Mouse (Mus musculus) erythroblast, embryonic 14.5 days (primary cell): ENCODE results near the gene Gm49380. TPM values are rescaled to one million over a fixed set of nuclear protein-coding genes. Genes with fewer than 3 reads are reported as not detected.

Source experiments
- H3K27me3 ChIP-seq: 2 replicates; pipeline ENCODE4 v1.6.1; 2012; ENCODE audit warnings: inconsistent platforms; ENCODE audit not compliant: control insufficient read depth
- H3K36me3 ChIP-seq: 2 replicates; pipeline ENCODE4 v1.6.1; 2012; ENCODE audit warnings: mild to moderate bottlenecking, inconsistent platforms; ENCODE audit not compliant: control insufficient read depth
- H3K4me1 ChIP-seq: 2 replicates; pipeline ENCODE4 v1.6.1; 2012; ENCODE audit warnings: inconsistent platforms; ENCODE audit not compliant: control insufficient read depth
- H3K4me3 ChIP-seq: replicated peaks from 2 replicates; pipeline ENCODE3; 2012; ENCODE audit warnings: moderate library complexity, mild to moderate bottlenecking, inconsistent platforms
- H3K9me3 ChIP-seq: 2 replicates; pipeline ENCODE4 v1.6.1; 2012; ENCODE audit warnings: low read length, inconsistent platforms, mixed read lengths; ENCODE audit not compliant: control insufficient read depth
- GATA1 ChIP-seq: IDR thresholded peaks from 2 replicates; pipeline ENCODE4 v1.6.1; 2012; ENCODE audit warnings: low read length, inconsistent platforms, mixed read lengths
- TAL1 ChIP-seq: IDR thresholded peaks from 3 replicates; pipeline ENCODE4 v1.6.1; 2012; ENCODE audit warnings: low read length, inconsistent platforms, mixed read lengths
- polyA plus RNA-seq: library from polyadenylated mRNA; stranded (reverse); fragments of >175 nt; gene quantifications from 2 replicates; pipeline ENCODE4 v1.2.3, GENCODE M21; 2012

Gene Gm49380
- polyA plus RNA-seq, 1 experiment, result not detected

DNA sequence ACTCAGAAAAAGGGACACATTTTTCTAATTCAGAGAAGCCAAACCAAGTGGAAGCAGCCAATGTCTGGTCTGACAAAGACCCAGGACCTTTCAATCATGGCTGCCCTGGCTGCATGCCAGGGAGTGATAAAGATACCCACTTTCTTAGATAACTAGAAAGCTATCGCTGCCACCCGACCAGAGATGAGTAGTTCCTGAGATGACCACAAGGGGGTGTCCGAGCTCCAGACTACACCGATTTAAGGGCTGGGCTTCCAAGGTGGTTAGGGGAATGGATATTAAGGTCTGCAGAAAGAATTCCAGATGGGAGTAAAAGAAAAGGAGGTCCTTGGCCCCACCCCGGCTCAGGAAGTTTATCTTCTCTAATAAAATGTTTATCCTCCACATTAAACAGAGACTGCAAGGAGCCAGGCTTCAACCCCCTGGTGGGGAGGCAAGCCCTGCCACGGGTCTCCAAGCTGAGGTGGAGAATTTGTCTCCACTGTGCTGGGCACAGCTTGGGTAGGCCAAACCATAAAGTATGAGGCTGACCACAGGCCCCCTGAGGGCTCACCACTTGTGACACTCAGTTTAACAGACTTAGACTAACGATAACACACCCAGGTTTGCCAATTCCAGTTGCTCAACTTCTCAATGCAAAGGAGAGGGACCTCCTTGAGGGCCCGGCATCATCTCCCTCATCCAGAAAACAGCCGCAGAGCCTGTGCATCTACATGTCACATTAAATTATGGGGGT, 3.8 kb downstream of the Gm49380 start:
- Histone ChIP-seq H3K4me1 (peaks cover 62% of the 10 kb centered on the region), H3K4me3 (peak overlapping the region; percentile 38), H3K27me3 (no peaks in the 10 kb centered on the region), H3K9me3 (no peaks in the 10 kb centered on the region), H3K36me3 (peaks cover 70% of the 10 kb centered on the region)
- TF ChIP-seq GATA1 (0 out of 2 replicates have a peak, but pooled peaks have one; percentile 12), TAL1 (no peak)

DNA sequence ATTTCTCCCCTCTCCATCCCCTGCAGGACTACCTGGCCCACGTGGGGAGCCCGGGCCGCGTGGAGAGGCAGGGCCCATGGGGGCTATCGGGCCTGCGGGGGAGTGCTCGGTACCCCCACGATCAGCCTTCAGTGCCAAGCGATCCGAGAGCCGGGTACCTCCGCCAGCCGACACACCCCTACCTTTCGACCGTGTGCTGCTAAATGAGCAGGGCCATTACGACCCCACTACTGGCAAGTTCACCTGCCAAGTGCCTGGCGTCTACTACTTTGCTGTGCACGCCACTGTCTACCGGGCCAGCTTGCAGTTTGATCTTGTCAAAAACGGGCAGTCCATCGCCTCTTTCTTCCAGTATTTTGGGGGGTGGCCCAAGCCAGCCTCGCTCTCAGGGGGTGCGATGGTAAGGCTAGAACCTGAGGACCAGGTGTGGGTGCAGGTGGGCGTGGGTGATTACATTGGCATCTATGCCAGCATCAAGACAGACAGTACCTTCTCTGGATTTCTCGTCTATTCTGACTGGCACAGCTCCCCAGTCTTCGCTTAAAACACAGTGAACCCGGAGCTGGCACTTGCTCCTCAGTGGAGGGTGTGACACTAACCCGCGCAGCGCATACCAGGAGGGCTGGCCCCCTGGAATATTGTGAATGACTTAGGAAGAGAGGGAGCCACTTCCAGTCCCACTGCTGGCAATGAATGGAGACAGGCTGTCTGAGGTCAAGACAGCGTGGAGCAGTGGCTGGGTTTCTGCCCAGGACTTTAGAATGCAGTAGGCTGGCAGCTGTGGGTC, 4.8 kb downstream of the Gm49380 start:
- no peaks in the 10 kb centered on the region for H3K9me3 ChIP-seq
- peaks cover 81% of the 10 kb centered on the region for H3K36me3 ChIP-seq
- no peak overlapping the region for H3K4me3 ChIP-seq
- TF ChIP-seq GATA1 (no peak), TAL1 (no peak)
- H3K27me3 ChIP-seq, result no peaks in the 10 kb centered on the region
- peaks cover 52% of the 10 kb centered on the region for H3K4me1 ChIP-seq

DNA sequence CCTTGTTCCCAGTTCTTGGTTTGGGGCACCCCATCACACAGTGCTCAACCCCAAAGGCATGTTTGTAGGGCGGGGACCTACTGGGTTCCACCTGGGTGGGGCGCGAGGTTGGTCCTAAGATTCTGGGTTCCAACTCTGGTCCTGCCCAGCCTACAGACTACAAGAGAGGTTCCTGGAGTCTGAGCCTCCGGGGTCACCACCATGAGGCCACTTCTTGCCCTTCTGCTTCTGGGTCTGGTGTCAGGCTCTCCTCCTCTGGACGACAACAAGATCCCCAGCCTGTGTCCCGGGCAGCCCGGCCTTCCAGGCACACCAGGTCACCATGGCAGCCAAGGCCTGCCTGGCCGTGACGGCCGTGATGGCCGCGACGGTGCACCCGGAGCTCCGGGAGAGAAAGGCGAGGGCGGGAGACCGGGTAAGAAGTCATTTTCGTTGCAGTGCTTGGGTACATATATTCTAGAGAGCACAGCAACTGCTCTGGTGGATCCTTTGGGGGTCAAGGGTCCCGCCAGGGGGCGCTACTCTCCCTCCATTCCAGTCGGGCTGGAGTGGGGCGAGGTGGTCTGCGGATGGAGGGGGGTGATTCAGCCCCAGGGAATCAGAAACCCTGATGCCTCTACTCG, 5.6 kb downstream of the Gm49380 start:
- peaks cover 84% of the 10 kb centered on the region for H3K36me3 ChIP-seq
- H3K4me1 ChIP-seq, result peaks cover 52% of the 10 kb centered on the region
- no peak overlapping the region for H3K4me3 ChIP-seq
- H3K27me3 ChIP-seq, result no peaks in the 10 kb centered on the region
- no peaks in the 10 kb centered on the region for H3K9me3 ChIP-seq
- TF ChIP-seq TAL1, result no peak
- TF ChIP-seq GATA1, result no peak

DNA sequence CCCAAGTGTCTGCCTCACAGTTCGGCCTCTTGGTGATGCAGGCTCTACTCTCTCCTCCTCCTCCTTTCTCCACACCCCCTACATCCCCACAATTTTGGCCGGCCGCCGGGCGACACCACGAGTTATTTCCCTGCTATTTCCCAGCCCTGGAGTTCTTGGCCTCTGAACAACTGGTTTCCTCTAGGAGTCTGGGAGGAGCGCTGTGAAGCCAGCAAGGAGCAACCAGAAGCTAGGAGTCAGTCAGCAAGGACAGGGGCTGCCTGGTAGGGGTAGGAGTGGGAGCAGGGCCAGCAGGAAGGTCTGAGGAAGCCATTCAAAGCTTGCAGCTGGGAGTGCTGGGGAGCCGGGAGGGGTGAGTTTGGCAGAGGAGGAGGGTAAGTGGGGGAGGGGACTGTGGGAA, 6.2 kb downstream of the Gm49380 start, which contains the start of gene C1qtnf5:
TSS of gene C1qtnf5 (plus strand) at position 136 of the 400 bp plus-strand sequence.
- TF ChIP-seq GATA1 (no peak), TAL1 (no peak)
- H3K36me3 ChIP-seq, result peaks cover 86% of the 10 kb centered on the region
- H3K4me3 ChIP-seq, result no peak within 1 kb of the TSS
- H3K9me3 ChIP-seq, result no peaks in the 10 kb centered on the region
- H3K27me3 ChIP-seq, result no peaks in the 10 kb centered on the region
- H3K4me1 ChIP-seq, result peaks cover 48% of the 10 kb centered on the region

DNA sequence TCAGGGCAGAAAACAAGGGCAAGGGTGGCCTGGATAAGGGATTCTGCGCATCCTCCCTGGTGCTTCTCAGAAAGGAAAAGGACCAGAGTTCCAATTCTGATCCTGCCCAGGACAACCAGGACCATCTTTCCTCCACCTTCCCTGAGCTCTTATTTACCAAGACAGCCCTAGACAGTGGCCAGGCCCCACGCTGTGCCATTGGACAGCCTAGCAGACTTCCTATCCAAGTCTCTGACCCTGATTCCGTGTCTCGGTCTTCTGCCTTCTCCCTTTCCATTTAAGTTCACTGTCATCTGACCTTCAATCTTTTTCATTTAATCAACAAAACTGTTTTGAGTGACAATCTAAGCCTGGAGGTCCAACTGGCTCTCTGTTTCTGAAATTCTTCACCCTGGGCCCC, 6.7 kb downstream of the Gm49380 start:
- peaks cover 44% of the 10 kb centered on the region for H3K4me1 ChIP-seq
- TF ChIP-seq TAL1, result no peak
- no peak for TF ChIP-seq GATA1
- H3K4me3 ChIP-seq, result no peak overlapping the region
- H3K27me3 ChIP-seq, result no peaks in the 10 kb centered on the region
- H3K36me3 ChIP-seq, result peaks cover 82% of the 10 kb centered on the region
- no peaks in the 10 kb centered on the region for H3K9me3 ChIP-seq

DNA sequence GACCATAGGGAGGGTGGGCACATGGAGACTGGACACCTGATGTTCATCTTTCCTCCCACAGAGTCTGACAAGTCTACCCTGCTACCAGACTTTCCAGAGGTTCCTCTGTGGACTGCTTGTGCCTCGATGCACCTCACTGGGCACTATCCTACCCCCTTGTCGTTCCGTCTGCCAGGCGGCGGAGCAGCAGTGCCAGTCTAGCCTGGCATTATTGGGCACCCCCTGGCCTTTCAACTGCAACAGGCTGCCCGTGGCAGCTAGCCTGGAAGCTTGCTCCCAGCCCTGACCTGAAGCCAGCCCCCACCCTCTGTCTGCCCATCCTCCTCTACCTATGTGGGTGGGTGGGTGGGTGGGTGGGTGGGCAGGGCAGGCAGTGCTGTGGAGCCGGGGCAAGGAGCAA, 7.1 kb downstream of the Gm49380 start:
- Histone ChIP-seq H3K4me3 (no peak overlapping the region), H3K9me3 (no peaks in the 10 kb centered on the region), H3K36me3 (peaks cover 80% of the 10 kb centered on the region), H3K4me1 (peaks cover 42% of the 10 kb centered on the region), H3K27me3 (no peaks in the 10 kb centered on the region)
- TF ChIP-seq GATA1 (no peak), TAL1 (no peak)

DNA sequence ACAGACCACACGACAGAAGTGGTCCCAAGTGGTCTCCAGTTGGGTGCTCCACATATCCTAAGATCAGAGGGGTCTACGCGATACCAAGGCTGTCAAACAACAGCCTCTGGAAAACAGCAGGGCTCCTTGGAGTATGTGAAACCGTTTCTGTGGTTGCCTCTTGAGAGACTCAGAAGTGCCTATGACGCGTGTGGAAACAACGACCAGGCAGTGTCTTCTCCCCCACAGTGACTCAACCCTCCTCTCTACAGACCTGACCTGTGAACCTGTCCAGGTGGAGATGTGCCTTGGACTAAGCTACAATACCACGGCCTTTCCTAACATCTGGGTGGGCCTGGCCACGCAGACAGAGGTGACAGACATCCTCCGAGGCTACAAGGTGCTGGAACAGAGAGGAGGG, 7.5 kb downstream of the Gm49380 start:
- no peaks in the 10 kb centered on the region for H3K9me3 ChIP-seq
- H3K36me3 ChIP-seq, result peaks cover 78% of the 10 kb centered on the region
- no peak overlapping the region for H3K4me3 ChIP-seq
- TF ChIP-seq GATA1 (no peak), TAL1 (no peak)
- H3K27me3 ChIP-seq, result no peaks in the 10 kb centered on the region
- H3K4me1 ChIP-seq, result peaks cover 42% of the 10 kb centered on the region

DNA sequence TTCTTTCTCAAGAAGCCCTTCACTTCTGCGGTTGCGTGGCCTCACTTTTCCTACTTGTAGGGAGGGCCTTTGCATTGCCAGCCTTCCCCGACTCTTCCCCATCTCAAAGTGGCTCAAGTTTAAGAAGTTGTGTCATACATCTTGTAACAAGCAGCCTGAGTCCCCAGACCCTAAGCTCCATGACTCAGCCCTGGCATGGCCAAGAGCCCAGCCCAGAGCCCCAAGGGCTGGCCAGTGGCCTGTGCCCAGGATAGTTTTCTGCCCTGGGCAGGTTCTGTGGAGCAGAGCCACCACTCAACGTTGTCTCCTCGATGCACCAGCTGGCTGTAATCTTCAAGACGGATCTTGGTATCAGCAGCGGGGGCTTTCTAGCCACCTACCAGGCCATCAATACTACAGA, 8.4 kb downstream of the Gm49380 start:
- peaks cover 34% of the 10 kb centered on the region for H3K4me1 ChIP-seq
- no peaks in the 10 kb centered on the region for H3K9me3 ChIP-seq
- peaks cover 71% of the 10 kb centered on the region for H3K36me3 ChIP-seq
- TF ChIP-seq TAL1, result no peak
- no peak for TF ChIP-seq GATA1
- no peak overlapping the region for H3K4me3 ChIP-seq
- no peaks in the 10 kb centered on the region for H3K27me3 ChIP-seq

DNA sequence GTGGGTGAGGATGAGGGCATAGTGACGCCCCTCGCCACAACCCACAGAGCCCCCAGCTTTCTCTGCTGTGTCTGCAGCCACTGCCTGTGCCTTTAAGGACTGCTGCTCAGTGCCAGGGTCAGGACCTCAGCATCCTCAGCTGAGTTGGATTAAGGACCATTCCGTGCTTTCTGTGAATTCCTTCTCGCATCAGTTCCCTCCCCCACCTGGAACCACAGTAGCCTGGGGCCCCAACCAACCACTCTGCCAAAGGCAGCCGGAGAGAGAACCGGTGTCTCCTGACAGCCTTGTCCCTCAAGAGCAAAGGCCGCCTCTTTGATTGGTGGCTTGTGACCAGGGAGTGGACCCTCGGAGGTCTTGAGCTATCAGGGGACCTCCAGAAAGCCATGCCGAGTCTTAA, 11.8 kb downstream of the Gm49380 start, which contains the start of gene Mfrp:
TSS of gene Mfrp (plus strand) at position 240 of the 400 bp plus-strand sequence.
- TF ChIP-seq GATA1, result no peak
- TF ChIP-seq TAL1, result no peak
- peaks cover 5% of the 10 kb centered on the region for H3K4me1 ChIP-seq
- H3K36me3 ChIP-seq, result peaks cover 42% of the 10 kb centered on the region
- H3K9me3 ChIP-seq, result no peaks in the 10 kb centered on the region
- no peak within 1 kb of the TSS for H3K4me3 ChIP-seq
- no peaks in the 10 kb centered on the region for H3K27me3 ChIP-seq
